Mouse (Mus musculus) myocyte (in vitro differentiated cells): ENCODE data around the gene Ppp1r14a. TPM values are rescaled to one million over a fixed set of nuclear protein-coding genes. Genes with fewer than 3 reads are reported as not detected.

Source experiments
- H3K27me3 ChIP-seq: one replicate; pipeline ENCODE4 v1.6.1; 2011; ENCODE audit not compliant: control insufficient read depth, insufficient read depth, insufficient read length
- H3K36me3 ChIP-seq: one replicate; pipeline ENCODE4 v1.6.1; 2011; ENCODE audit not compliant: control insufficient read depth, insufficient read depth
- H3K4me2 ChIP-seq: one replicate; pipeline ENCODE4 v1.6.1; 2011; ENCODE audit warnings: low read depth, control low read depth
- H3K4me3 ChIP-seq: one replicate; pipeline ENCODE4 v1.5.1; 2011; ENCODE audit warnings: mild to moderate bottlenecking, control low read depth, moderate library complexity
- H3K79me2 ChIP-seq: one replicate; pipeline ENCODE4 v1.6.1; 2011; ENCODE audit not compliant: control insufficient read depth, insufficient read depth
- H3ac ChIP-seq: one replicate; pipeline ENCODE4 v1.6.1; 2011; ENCODE audit not compliant: control insufficient read depth, insufficient read length
- CEBPB ChIP-seq: IDR thresholded peaks from 2 replicates; pipeline ENCODE4 v1.6.1; 2011; ENCODE audit warnings: mild to moderate bottlenecking, moderate library complexity; ENCODE audit not compliant: poor library complexity, insufficient read depth, severe bottlenecking
- E2F4 ChIP-seq: IDR thresholded peaks from one replicate; pipeline ENCODE4 v1.6.1; 2011; ENCODE audit warnings: mild to moderate bottlenecking, control low read depth, moderate library complexity; ENCODE audit not compliant: insufficient read depth
- MAX ChIP-seq: IDR thresholded peaks from one replicate; pipeline ENCODE4 v1.6.1; 2011; ENCODE audit warnings: low read depth, mild to moderate bottlenecking, control low read depth
- MYOD1 ChIP-seq, 3 experiments: IDR thresholded peaks; one replicate each; pipeline ENCODE4 v1.6.1; 2011; ENCODE audit warnings: control low read depth in 2 of 3, low read depth in 2 of 3, mild to moderate bottlenecking in 2 of 3, moderate library complexity in 1 of 3; ENCODE audit not compliant: insufficient read length in 2 of 3, control insufficient read depth in 1 of 3
- MYOG ChIP-seq, 3 experiments: IDR thresholded peaks; one replicate each; pipeline ENCODE4 v1.6.1; 2011; ENCODE audit warnings: control low read depth in 2 of 3, low read depth in 2 of 3, mild to moderate bottlenecking in 2 of 3; ENCODE audit not compliant: insufficient read length in 2 of 3, control insufficient read depth in 1 of 3, insufficient read depth in 1 of 3
- POLR2A ChIP-seq: IDR thresholded peaks from one replicate; pipeline ENCODE4 v1.6.1; 2011; ENCODE audit warnings: low read depth, mild to moderate bottlenecking, control low read depth, moderate library complexity; ENCODE audit not compliant: insufficient read length
- POLR2AphosphoS2 ChIP-seq: IDR thresholded peaks from one replicate; pipeline ENCODE4 v1.6.1; 2011; ENCODE audit warnings: low read depth, control low read depth; ENCODE audit not compliant: insufficient read length
- REST ChIP-seq: IDR thresholded peaks from one replicate; pipeline ENCODE4 v1.6.1; 2011; ENCODE audit warnings: mild to moderate bottlenecking, control low read depth, moderate library complexity; ENCODE audit not compliant: insufficient read depth, insufficient read length
- SRF ChIP-seq: IDR thresholded peaks from one replicate; pipeline ENCODE4 v1.6.1; 2011; ENCODE audit warnings: low read depth; ENCODE audit not compliant: control insufficient read depth, insufficient read length
- TCF12 ChIP-seq: IDR thresholded peaks from one replicate; pipeline ENCODE4 v1.6.1; 2011; ENCODE audit warnings: mild to moderate bottlenecking, control low read depth; ENCODE audit not compliant: poor library complexity, insufficient read depth, severe bottlenecking
- TCF3 ChIP-seq: IDR thresholded peaks from one replicate; pipeline ENCODE4 v1.6.1; 2011; ENCODE audit warnings: low read depth, control low read depth; ENCODE audit not compliant: insufficient read length
- USF1 ChIP-seq: IDR thresholded peaks from one replicate; pipeline ENCODE4 v1.6.1; 2011; ENCODE audit warnings: low read depth, mild to moderate bottlenecking, control low read depth, moderate library complexity
- polyA plus RNA-seq: library from polyadenylated mRNA; unstranded; fragments of >200 nt; fragmentation: generic; extraction: Trizol; gene quantifications from one replicate; pipeline ENCODE4 v1.2.1, GENCODE M21; 2012; ENCODE audit warnings: missing spikeins

The Ppp1r14a gene
- polyA plus RNA-seq, 1 experiment: 0.35 TPM

- TF ChIP-seq POLR2AphosphoS2 (no peak), CEBPB (no peak), MAX (no peak), SRF (peak; percentile 65)
- no peak overlapping the region for H3ac ChIP-seq
- no peaks in the 10 kb centered on the region for H3K79me2 ChIP-seq
- no peak overlapping the region for H3K4me3 ChIP-seq
- H3K36me3 ChIP-seq: no peaks in the 10 kb centered on the region
- H3K27me3 ChIP-seq: peaks cover 18% of the 10 kb centered on the region
- no peak overlapping the region for H3K4me2 ChIP-seq
Observed at GRCm38 (mm10) chr7:29277510-29277909, 11.6 kb upstream of the Ppp1r14a start.

GRCm38 (mm10) chr7:29279261-29279660, 9.8 kb upstream of the Ppp1r14a start:
- Histone ChIP-seq H3K79me2 (no peaks in the 10 kb centered on the region), H3K4me2 (no peak overlapping the region), H3ac (no peak overlapping the region), H3K36me3 (no peaks in the 10 kb centered on the region), H3K27me3 (peaks cover 20% of the 10 kb centered on the region), H3K4me3 (no peak overlapping the region)
- TF ChIP-seq REST: no peak
- no peak for TF ChIP-seq POLR2A
- TF ChIP-seq TCF3: no peak
- TF ChIP-seq SRF: no peak

- no peak overlapping the region for H3K4me2 ChIP-seq
- no peak overlapping the region for H3ac ChIP-seq
- H3K4me3 ChIP-seq: no peak overlapping the region
- TF ChIP-seq SRF (no peak), E2F4 (no peak), MYOG (IDR thresholded peaks at IDR 0.05; ENCODE audit: control insufficient read depth in 1 of 3, insufficient read depth in 1 of 3, insufficient read length in 2 of 3, low read depth in 2 of 3) (no peak), POLR2A (no peak), POLR2AphosphoS2 (no peak), TCF3 (no peak), CEBPB (no peak), REST (no peak), USF1 (no peak), MAX (no peak)
- no peaks in the 10 kb centered on the region for H3K79me2 ChIP-seq
- peaks cover 24% of the 10 kb centered on the region for H3K27me3 ChIP-seq
- H3K36me3 ChIP-seq: no peaks in the 10 kb centered on the region
Observed at GRCm38 (mm10) chr7:29279924-29280323, 9.2 kb upstream of the Ppp1r14a start.

GRCm38 (mm10) chr7:29280801-29281200, 8.3 kb upstream of the Ppp1r14a start:
- Histone ChIP-seq H3ac (no peak overlapping the region), H3K27me3 (peaks cover 24% of the 10 kb centered on the region), H3K4me2 (no peak overlapping the region), H3K4me3 (no peak overlapping the region), H3K36me3 (no peaks in the 10 kb centered on the region), H3K79me2 (no peaks in the 10 kb centered on the region)
- TF ChIP-seq POLR2A (no peak), POLR2AphosphoS2 (no peak), REST (no peak), SRF (no peak), CEBPB (no peak)

GRCm38 (mm10) chr7:29281201-29282073, 7.7 kb upstream of the Ppp1r14a start, which contains the start of gene Spint2:
Gene Spint2, minus strand, starts transcription at chr7:29281912.
- Histone ChIP-seq H3K4me2 (no peak within 1 kb of the TSS), H3K79me2 (no peaks in the 10 kb centered on the region), H3K36me3 (no peaks in the 10 kb centered on the region), H3K4me3 (no peak within 1 kb of the TSS), H3ac (no peak within 1 kb of the TSS), H3K27me3 (peaks cover 24% of the 10 kb centered on the region)
- TF ChIP-seq CEBPB (no peak), POLR2A (no peak), TCF3 (no peak), USF1 (no peak), MAX (no peak), POLR2AphosphoS2 (no peak), E2F4 (no peak), MYOD1 (IDR thresholded peaks at IDR 0.05; ENCODE audit: control insufficient read depth in 1 of 3, insufficient read length in 2 of 3, low read depth in 2 of 3) (no peak), TCF12 (no peak), SRF (no peak), MYOG (IDR thresholded peaks at IDR 0.05; ENCODE audit: control insufficient read depth in 1 of 3, insufficient read depth in 1 of 3, insufficient read length in 2 of 3, low read depth in 2 of 3) (no peak), REST (no peak)
